Mouse (Mus musculus) splenic B cell, adult 2 months (primary cell): ENCODE data around the gene Plcb4.

Source experiments
- DNase-seq: peaks from one replicate; pipeline ENCODE4 v3.0.0-alpha.2; 2011; ENCODE audit warnings: low read depth, low spot score
- H3K27me3 ChIP-seq: 2 replicates; pipeline ENCODE4 v1.6.1; 2012; ENCODE audit warnings: mild to moderate bottlenecking, low read length, moderate library complexity, mixed read lengths; ENCODE audit not compliant: control insufficient read depth, poor library complexity, insufficient read depth, severe bottlenecking
- H3K36me3 ChIP-seq: 2 replicates; pipeline ENCODE4 v1.6.1; 2012; ENCODE audit warnings: mild to moderate bottlenecking, low read length, moderate library complexity, mixed read lengths; ENCODE audit not compliant: control insufficient read depth, poor library complexity, insufficient read depth, severe bottlenecking

Plcb4 gene

DNA sequence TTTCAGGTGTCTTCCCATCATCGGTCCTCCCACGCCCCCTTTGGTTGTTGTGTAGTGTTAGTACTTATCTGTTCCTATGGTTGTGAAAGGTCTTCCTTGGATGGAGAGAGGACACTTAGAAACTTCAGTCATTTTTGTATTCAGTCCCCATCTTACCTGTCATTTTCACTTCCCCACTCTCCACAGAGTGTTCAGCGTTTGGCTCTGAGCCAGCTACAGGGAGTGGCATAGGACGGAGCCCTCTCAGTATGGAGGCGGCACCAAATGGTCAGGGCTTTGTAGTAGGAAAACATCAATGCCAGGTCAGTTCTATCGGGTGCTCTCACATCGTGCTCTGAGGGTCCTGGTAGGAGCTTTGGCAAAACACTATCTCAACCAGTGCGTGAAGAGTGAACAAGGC, 85.9 kb downstream of the Plcb4 start:
- no peaks in the 10 kb centered on the region for H3K27me3 ChIP-seq
- no peaks in the 10 kb centered on the region for H3K36me3 ChIP-seq
- no peak for DNase-seq

DNA sequence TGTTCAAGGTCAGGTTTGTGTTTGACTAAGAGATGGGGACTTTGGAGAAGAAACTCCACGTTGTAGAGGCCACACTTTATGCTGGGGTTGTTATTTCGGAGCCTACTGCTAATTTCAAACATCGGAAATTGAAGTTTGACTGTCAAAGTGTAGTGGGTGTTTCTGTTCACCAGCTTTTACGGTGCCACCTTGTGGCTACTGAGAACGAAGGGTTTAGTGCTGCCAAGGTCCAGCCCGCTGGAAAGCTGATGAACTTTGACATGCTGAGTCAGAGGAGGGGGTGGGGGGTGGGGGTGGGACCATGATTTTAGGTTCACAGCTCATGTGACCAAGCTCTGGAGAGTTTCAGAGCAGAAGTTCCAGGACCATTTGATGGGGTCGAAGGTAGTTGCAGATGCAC, 86.3 kb downstream of the Plcb4 start:
- H3K36me3 ChIP-seq = no peaks in the 10 kb centered on the region

DNA sequence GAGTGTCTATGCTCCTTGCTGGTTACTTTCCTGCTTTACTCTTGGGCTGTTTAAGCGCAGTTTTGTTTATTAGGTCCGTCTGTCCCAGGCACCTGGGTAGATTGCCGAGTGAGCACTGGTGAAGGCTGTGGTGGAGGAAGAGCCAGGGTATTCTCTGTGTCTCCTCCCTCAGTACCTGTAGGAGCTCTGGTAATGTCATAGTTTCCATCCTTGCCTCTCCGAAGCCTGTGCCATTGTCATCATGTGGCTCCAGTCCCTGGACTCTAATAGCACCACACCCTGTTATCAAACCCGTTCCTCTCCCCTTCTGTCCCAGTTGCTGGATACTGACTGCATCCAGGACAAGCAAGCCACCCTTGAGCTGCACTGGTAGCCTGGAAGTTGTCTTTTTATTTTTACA, 89.6 kb downstream of the Plcb4 start:
- DNase-seq = no peak

More for the DNA sequence above, 86.3 kb downstream of the Plcb4 start:
- DNase-seq = no peak
- no peaks in the 10 kb centered on the region for H3K27me3 ChIP-seq

DNA sequence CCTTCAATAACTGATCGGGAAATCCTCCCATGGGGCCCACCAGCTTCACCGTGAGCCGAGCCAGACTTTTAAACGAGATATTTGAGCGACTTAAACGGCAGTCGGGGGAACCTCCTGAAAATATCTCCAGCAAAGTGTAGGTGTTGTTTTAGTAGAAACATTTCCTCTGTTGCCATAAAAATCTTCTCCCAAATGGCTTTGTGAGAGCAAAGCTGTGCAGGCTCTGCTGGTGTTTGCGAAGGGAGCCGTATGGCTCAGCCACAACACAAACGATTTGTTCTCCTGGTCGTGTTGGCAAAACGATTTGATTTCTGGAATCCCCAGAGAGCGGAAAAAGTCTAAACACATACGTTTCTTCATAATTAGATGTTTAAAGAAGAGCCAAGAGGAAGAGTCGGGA, 90.8 kb downstream of the Plcb4 start:
- H3K36me3 ChIP-seq = no peaks in the 10 kb centered on the region
- DNase-seq = no peak
- no peaks in the 10 kb centered on the region for H3K27me3 ChIP-seq

More for the DNA sequence above, 89.6 kb downstream of the Plcb4 start:
- H3K36me3 ChIP-seq = no peaks in the 10 kb centered on the region
- H3K27me3 ChIP-seq = no peaks in the 10 kb centered on the region

GRCm38 (mm10) chr2:135750748-135751147, 91.9 kb downstream of the Plcb4 start:
- Histone ChIP-seq H3K36me3 (no peaks in the 10 kb centered on the region), H3K27me3 (no peaks in the 10 kb centered on the region)
- DNase-seq = no peak

DNA sequence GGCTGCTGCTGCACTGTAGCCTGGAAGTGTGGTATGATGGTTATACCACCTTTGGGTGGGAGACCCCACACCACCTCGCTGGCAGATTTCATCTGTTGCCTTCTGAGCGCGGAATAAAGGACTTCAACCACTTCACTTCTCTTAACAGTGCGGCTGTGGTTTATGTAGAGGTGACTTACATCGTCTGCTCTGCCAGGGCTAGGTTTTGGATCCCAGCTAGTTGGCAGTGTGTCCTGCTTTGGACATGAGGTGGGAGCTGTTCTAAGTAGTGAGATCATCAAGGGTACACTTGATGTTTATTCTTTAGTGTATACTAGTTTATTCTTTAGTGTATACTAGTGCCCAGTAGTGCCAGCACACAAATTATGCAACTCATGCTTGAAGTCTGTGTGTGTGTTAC, 97.0 kb downstream of the Plcb4 start:
- DNase-seq = no peak
- Histone ChIP-seq H3K36me3 (no peaks in the 10 kb centered on the region), H3K27me3 (no peaks in the 10 kb centered on the region)

- H3K27me3 ChIP-seq = no peaks in the 10 kb centered on the region
- DNase-seq = no peak
Measured at GRCm38 (mm10) chr2:135757478-135757877, 98.7 kb downstream of the Plcb4 start.

DNA sequence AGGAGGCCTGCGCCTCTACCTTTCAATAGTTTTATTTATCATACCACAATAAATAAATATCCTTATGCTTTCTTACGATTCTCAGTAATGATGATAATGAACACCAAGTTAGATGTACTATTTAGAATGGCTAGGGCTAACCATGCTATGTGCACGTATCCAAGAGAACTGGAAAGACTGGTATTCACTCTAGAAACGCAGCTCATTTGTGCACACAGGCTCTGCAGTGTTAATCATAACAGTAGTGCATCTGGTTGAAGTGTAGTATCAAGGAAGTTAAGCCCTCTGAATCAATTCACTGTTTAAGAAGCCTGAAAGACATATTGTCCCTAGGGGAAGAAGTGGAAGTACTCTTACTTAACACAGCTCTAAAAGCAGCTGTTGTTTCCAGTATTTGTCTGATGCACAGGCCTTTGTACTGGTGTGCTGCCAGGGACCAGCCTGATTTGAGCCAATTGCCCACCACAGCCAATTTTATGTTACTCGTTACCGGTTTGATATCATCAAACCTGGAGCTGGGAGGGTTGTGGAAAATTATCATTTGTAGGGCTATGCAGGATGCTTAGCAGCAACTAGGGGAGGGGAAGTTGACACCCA, 100.8 kb downstream of the Plcb4 start:
- Histone ChIP-seq H3K27me3 (no peaks in the 10 kb centered on the region), H3K36me3 (no peaks in the 10 kb centered on the region)
- no peak for DNase-seq

More at GRCm38 (mm10) chr2:135757478-135757877, 98.7 kb downstream of the Plcb4 start:
- H3K36me3 ChIP-seq = no peaks in the 10 kb centered on the region

DNA sequence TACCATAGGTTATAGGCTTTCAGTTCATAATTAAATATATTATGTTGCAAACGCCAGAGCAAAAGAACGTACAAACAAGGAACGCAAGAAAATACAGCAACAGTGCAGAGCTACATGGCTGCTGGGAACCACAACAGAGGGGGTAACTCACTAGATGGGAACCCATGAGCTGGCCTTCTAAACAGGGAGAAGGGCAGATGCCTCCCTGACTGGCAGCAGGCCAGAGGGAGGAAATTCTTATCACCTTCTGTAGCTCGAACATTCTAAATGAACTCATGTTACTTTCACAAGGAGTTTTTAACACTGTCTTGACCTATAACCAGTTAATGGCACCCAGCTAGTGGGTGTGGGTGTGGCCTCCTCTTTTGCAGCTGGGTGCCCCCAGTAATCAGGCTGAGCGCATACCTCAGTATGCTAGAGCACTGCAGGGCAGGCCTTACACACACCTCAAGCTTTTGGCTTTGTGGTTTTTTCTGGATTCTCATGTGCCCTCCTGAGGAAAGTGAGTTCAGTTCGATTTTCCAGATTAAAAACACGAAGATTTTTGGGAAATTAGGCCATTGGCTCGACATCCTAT, 102.5 kb downstream of the Plcb4 start:
- H3K36me3 ChIP-seq = no peaks in the 10 kb centered on the region
- no peak for DNase-seq
- H3K27me3 ChIP-seq = no peaks in the 10 kb centered on the region

DNA sequence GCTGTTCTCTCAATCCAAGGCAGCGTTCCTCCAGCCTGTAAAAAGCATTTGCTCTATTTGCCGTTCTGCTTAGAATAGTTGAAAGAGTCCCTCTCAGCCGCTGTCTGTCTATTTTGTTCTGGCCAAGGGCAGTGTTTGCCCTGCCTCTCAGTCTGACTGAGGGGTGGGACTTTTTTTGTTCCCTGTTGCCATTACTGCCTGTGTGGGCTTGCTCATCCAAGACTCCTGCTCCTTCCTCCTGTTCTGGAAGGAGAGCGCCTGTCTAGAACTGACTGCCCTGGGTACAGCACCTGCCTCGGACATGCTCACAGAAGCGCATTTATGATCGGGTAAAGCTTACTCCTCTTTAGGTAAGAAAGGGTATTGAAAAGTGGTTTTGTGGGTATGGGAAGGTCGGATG, 105.9 kb downstream of the Plcb4 start:
- Histone ChIP-seq H3K36me3 (no peaks in the 10 kb centered on the region), H3K27me3 (no peaks in the 10 kb centered on the region)
- no peak for DNase-seq

- Histone ChIP-seq H3K36me3 (no peaks in the 10 kb centered on the region), H3K27me3 (no peaks in the 10 kb centered on the region)
- no peak for DNase-seq
Measured at GRCm38 (mm10) chr2:135766471-135767063, 107.8 kb downstream of the Plcb4 start.

- Histone ChIP-seq H3K36me3 (no peaks in the 10 kb centered on the region), H3K27me3 (no peaks in the 10 kb centered on the region)
- no peak for DNase-seq
Measured at GRCm38 (mm10) chr2:135767535-135767934, 108.7 kb downstream of the Plcb4 start.

- Histone ChIP-seq H3K36me3 (no peaks in the 10 kb centered on the region), H3K27me3 (no peaks in the 10 kb centered on the region)
- DNase-seq = no peak
Measured at GRCm38 (mm10) chr2:135769701-135770100, 110.9 kb downstream of the Plcb4 start.

- Histone ChIP-seq H3K36me3 (no peaks in the 10 kb centered on the region), H3K27me3 (no peaks in the 10 kb centered on the region)
- DNase-seq = no peak
Measured at GRCm38 (mm10) chr2:135770226-135770625, 111.4 kb downstream of the Plcb4 start.

GRCm38 (mm10) chr2:135773194-135773972, 114.6 kb downstream of the Plcb4 start:
- no peak for DNase-seq
- Histone ChIP-seq H3K36me3 (no peaks in the 10 kb centered on the region), H3K27me3 (no peaks in the 10 kb centered on the region)
